Mouse (Mus musculus) cerebellum, postnatal 10 days (tissue): ENCODE results near the gene Ethe1.

Experiments used
- DNase-seq, 2 experiments: peaks; one replicate each; pipeline ENCODE4 v3.0.0; 2021; ENCODE audit warnings: mixed read lengths in 2 of 2

The Ethe1 gene

GRCm38 (mm10) chr7:24587330-24588105, at the start of gene Ethe1, which contains the start of gene Zfp575:
Ethe1 (plus strand) TSS chr7:24587543.
Zfp575 (minus strand) TSS chr7:24587641.
- DNase-seq, result peak; percentile 87 to 92

GRCm38 (mm10) chr7:24537591-24537990, 49.8 kb upstream of the Ethe1 start:
- DNase-seq, result peak; percentile 86 to 87

- peak in 1 of 2 experiments; percentile 53 for DNase-seq
These were observed 49.2 kb upstream of the Ethe1 start for GRCm38 (mm10) chr7:24538154-24538553.

- DNase-seq, result no peak
These were observed 48.6 kb upstream of the Ethe1 start for GRCm38 (mm10) chr7:24538701-24539100.

- no peak for DNase-seq
These were observed 47.7 kb upstream of the Ethe1 start for GRCm38 (mm10) chr7:24539686-24540085.

- DNase-seq, result no peak
These were observed 42.8 kb upstream of the Ethe1 start for GRCm38 (mm10) chr7:24544506-24544905.

GRCm38 (mm10) chr7:24546068-24546614, 41.2 kb upstream of the Ethe1 start, which contains the start of the genes Pinlyp and Xrcc1:
Pinlyp (minus strand) TSS chr7:24546118.
Xrcc1 (plus strand) TSS chr7:24546289.
- peak in 1 of 2 experiments; percentile 33 for DNase-seq

- peak; percentile 99 to 100 for DNase-seq
These were observed 40.5 kb upstream of the Ethe1 start for GRCm38 (mm10) chr7:24546634-24547389.

- DNase-seq, result peak in 1 of 2 experiments; percentile 46
These were observed 39.8 kb upstream of the Ethe1 start for GRCm38 (mm10) chr7:24547534-24548036.

GRCm38 (mm10) chr7:24551985-24552759, 35.2 kb upstream of the Ethe1 start:
- no peak for DNase-seq

GRCm38 (mm10) chr7:24555786-24556185, 31.6 kb upstream of the Ethe1 start:
- DNase-seq, result no peak

GRCm38 (mm10) chr7:24561450-24561849, 25.9 kb upstream of the Ethe1 start:
- DNase-seq, result no peak

GRCm38 (mm10) chr7:24563191-24563836, 24.0 kb upstream of the Ethe1 start:
- DNase-seq, result no peak

- no peak for DNase-seq
These were observed 23.5 kb upstream of the Ethe1 start for GRCm38 (mm10) chr7:24563837-24564206.

- DNase-seq, result peak; percentile 86 to 89
These were observed 22.6 kb upstream of the Ethe1 start for GRCm38 (mm10) chr7:24564607-24565265.

- DNase-seq, result no peak
These were observed 21.7 kb upstream of the Ethe1 start for GRCm38 (mm10) chr7:24565627-24566026.

- DNase-seq, result no peak
These were observed 21.1 kb upstream of the Ethe1 start for GRCm38 (mm10) chr7:24566206-24566605.

GRCm38 (mm10) chr7:24568512-24568911, 18.8 kb upstream of the Ethe1 start:
- DNase-seq, result no peak

- DNase-seq, result no peak
These were observed 16.3 kb upstream of the Ethe1 start for GRCm38 (mm10) chr7:24571071-24571470.

GRCm38 (mm10) chr7:24572455-24572854, 14.9 kb upstream of the Ethe1 start:
- DNase-seq, result no peak

GRCm38 (mm10) chr7:24574224-24574796, 13.0 kb upstream of the Ethe1 start:
- peak in 1 of 2 experiments; percentile 25 for DNase-seq
